Mouse (Mus musculus) lung, embryonic 15.5 days (tissue): Measurements from ENCODE around the gene Slc25a21. TPM values are rescaled to one million over a fixed set of nuclear protein-coding genes. Genes with fewer than 3 reads are reported as not detected.

Experiments
- ATAC-seq: fragments of 200-750 bp; cut with Nextera tagmentation; 2 replicates; pipeline ENCODE4 v1.8.0; 2017; ENCODE audit warnings: moderate number of reproducible peaks, borderline replicate concordance; ENCODE audit not compliant: low FRiP score, low TSS enrichment; ENCODE audit errors: extremely low read depth
- H3K27ac ChIP-seq: fragments of 300-500 bp; sonication (generic); 2 replicates; pipeline ENCODE4 v1.5.1; 2015; ENCODE audit warnings: moderate library complexity, mild to moderate bottlenecking, inconsistent platforms
- H3K27me3 ChIP-seq: fragments of 300-500 bp; sonication (generic); 2 replicates; pipeline ENCODE4 v1.6.1; 2015; ENCODE audit warnings: inconsistent platforms
- H3K36me3 ChIP-seq: fragments of 300-500 bp; sonication (generic); 2 replicates; pipeline ENCODE4 v1.6.1; 2015; ENCODE audit warnings: inconsistent platforms
- H3K4me1 ChIP-seq: fragments of 300-500 bp; sonication (generic); 2 replicates; pipeline ENCODE4 v1.6.1; 2015; ENCODE audit warnings: inconsistent platforms
- H3K4me2 ChIP-seq: fragments of 300-500 bp; sonication (generic); 2 replicates; pipeline ENCODE4 v1.6.1; 2015; ENCODE audit warnings: inconsistent platforms, mild to moderate bottlenecking, moderate library complexity
- H3K4me3 ChIP-seq: fragments of 300-500 bp; sonication (generic); 2 replicates; pipeline ENCODE4 v1.5.1; 2015; ENCODE audit warnings: mild to moderate bottlenecking, inconsistent platforms
- H3K9ac ChIP-seq: fragments of 300-500 bp; sonication (generic); 2 replicates; pipeline ENCODE4 v1.6.1; 2015; ENCODE audit warnings: inconsistent platforms
- H3K9me3 ChIP-seq: fragments of 300-500 bp; sonication (generic); 2 replicates; pipeline ENCODE4 v1.6.1; 2016; ENCODE audit warnings: inconsistent platforms
- WGBS: fragments of 180-500 bp; shearing (Covaris S2); methylation state at CpG from one replicate; pipeline ENCODE4 v1.1.7; 2015; 5-methylcytosine and 5-hydroxymethylcytosine counted together
- polyA plus RNA-seq: library from polyadenylated mRNA; unstranded; fragments of >200 nt; fragmentation: Nextera tagmentation; extraction: Ambion mirVana; gene quantifications from 2 replicates; pipeline ENCODE4 v1.2.1, GENCODE M21; 2015

The Slc25a21 gene
- polyA plus RNA-seq, 1 experiment from 2014 or later = 0.54 TPM

GRCm38 (mm10) chr12:56905222-56905621 lies 292.1 kb downstream of the Slc25a21 start:
- H3K27me3 ChIP-seq = no peaks in the 10 kb centered on the region
- no peak overlapping the region for H3K4me2 ChIP-seq
- no peaks in the 10 kb centered on the region for H3K36me3 ChIP-seq
- no peaks in the 10 kb centered on the region for H3K4me1 ChIP-seq
- 43% methylated on average over 7 of the region's 7 CpGs for WGBS
- no peak for ATAC-seq
- H3K9ac ChIP-seq = no peak overlapping the region
- H3K4me3 ChIP-seq = no peak overlapping the region
- no peak overlapping the region for H3K27ac ChIP-seq
- no peaks in the 10 kb centered on the region for H3K9me3 ChIP-seq

GRCm38 (mm10) chr12:56902774-56903456 lies 294.4 kb downstream of the Slc25a21 start:
- no peaks in the 10 kb centered on the region for H3K36me3 ChIP-seq
- no peak overlapping the region for H3K9ac ChIP-seq
- H3K4me1 ChIP-seq = no peaks in the 10 kb centered on the region
- no peak overlapping the region for H3K4me3 ChIP-seq
- no peak overlapping the region for H3K4me2 ChIP-seq
- no peaks in the 10 kb centered on the region for H3K9me3 ChIP-seq
- 60% methylated on average over 8 of the region's 8 CpGs for WGBS
- no peak for ATAC-seq
- no peaks in the 10 kb centered on the region for H3K27me3 ChIP-seq
- H3K27ac ChIP-seq = no peak overlapping the region

GRCm38 (mm10) chr12:56897976-56898375 lies 299.3 kb downstream of the Slc25a21 start:
- no peak overlapping the region for H3K4me2 ChIP-seq
- H3K4me1 ChIP-seq = no peaks in the 10 kb centered on the region
- H3K9me3 ChIP-seq = no peaks in the 10 kb centered on the region
- 75% methylated on average over 8 of the region's 8 CpGs for WGBS
- H3K4me3 ChIP-seq = no peak overlapping the region
- H3K27ac ChIP-seq = no peak overlapping the region
- H3K36me3 ChIP-seq = no peaks in the 10 kb centered on the region
- ATAC-seq = no peak
- no peaks in the 10 kb centered on the region for H3K27me3 ChIP-seq
- no peak overlapping the region for H3K9ac ChIP-seq

GRCm38 (mm10) chr12:56897221-56897937 lies 299.9 kb downstream of the Slc25a21 start:
- no peak overlapping the region for H3K27ac ChIP-seq
- H3K9ac ChIP-seq = no peak overlapping the region
- no peaks in the 10 kb centered on the region for H3K9me3 ChIP-seq
- H3K4me1 ChIP-seq = no peaks in the 10 kb centered on the region
- whole genome bisulfite sequencing = 73% methylated on average over 8 of the region's 8 CpGs
- no peaks in the 10 kb centered on the region for H3K27me3 ChIP-seq
- no peak for ATAC-seq
- H3K4me3 ChIP-seq = no peak overlapping the region
- H3K4me2 ChIP-seq = no peak overlapping the region
- H3K36me3 ChIP-seq = no peaks in the 10 kb centered on the region

- Histone ChIP-seq H3K9me3 (no peaks in the 10 kb centered on the region), H3K4me3 (no peak overlapping the region), H3K4me1 (no peaks in the 10 kb centered on the region), H3K9ac (no peak overlapping the region), H3K36me3 (no peaks in the 10 kb centered on the region), H3K27ac (no peak overlapping the region), H3K27me3 (no peaks in the 10 kb centered on the region), H3K4me2 (no peak overlapping the region)
- ATAC-seq = no peak
- 72% methylated on average over 5 of the region's 5 CpGs for WGBS
These were observed 302.3 kb downstream of the Slc25a21 start for GRCm38 (mm10) chr12:56894963-56895362.

- ATAC-seq = no peak
- WGBS = 53% methylated on average over 6 of the region's 6 CpGs
- Histone ChIP-seq H3K9ac (no peak overlapping the region), H3K27me3 (no peaks in the 10 kb centered on the region), H3K4me2 (no peak overlapping the region), H3K9me3 (no peaks in the 10 kb centered on the region), H3K4me1 (no peaks in the 10 kb centered on the region), H3K36me3 (no peaks in the 10 kb centered on the region), H3K27ac (no peak overlapping the region), H3K4me3 (no peak overlapping the region)
These were observed 306.2 kb downstream of the Slc25a21 start for GRCm38 (mm10) chr12:56890891-56891726.

GRCm38 (mm10) chr12:56877796-56878195 lies 319.5 kb downstream of the Slc25a21 start:
- H3K9ac ChIP-seq = no peak overlapping the region
- no peak overlapping the region for H3K27ac ChIP-seq
- no peak for ATAC-seq
- H3K36me3 ChIP-seq = no peaks in the 10 kb centered on the region
- H3K9me3 ChIP-seq = no peaks in the 10 kb centered on the region
- 61% methylated on average over 3 of the region's 3 CpGs for WGBS
- H3K4me1 ChIP-seq = no peaks in the 10 kb centered on the region
- H3K4me3 ChIP-seq = no peak overlapping the region
- H3K27me3 ChIP-seq = no peaks in the 10 kb centered on the region
- H3K4me2 ChIP-seq = no peak overlapping the region

- H3K4me2 ChIP-seq = no peak overlapping the region
- no peaks in the 10 kb centered on the region for H3K36me3 ChIP-seq
- H3K27me3 ChIP-seq = no peaks in the 10 kb centered on the region
- no peak overlapping the region for H3K27ac ChIP-seq
- 42% methylated on average over 7 of the region's 7 CpGs for WGBS
- no peak for ATAC-seq
- H3K9ac ChIP-seq = no peak overlapping the region
- H3K9me3 ChIP-seq = no peaks in the 10 kb centered on the region
- H3K4me1 ChIP-seq = no peaks in the 10 kb centered on the region
- no peak overlapping the region for H3K4me3 ChIP-seq
These were observed 320.7 kb downstream of the Slc25a21 start for GRCm38 (mm10) chr12:56876549-56876948.

- Histone ChIP-seq H3K36me3 (no peaks in the 10 kb centered on the region), H3K4me2 (no peak overlapping the region), H3K27ac (no peak overlapping the region), H3K27me3 (no peaks in the 10 kb centered on the region), H3K9ac (no peak overlapping the region), H3K9me3 (no peaks in the 10 kb centered on the region), H3K4me1 (no peaks in the 10 kb centered on the region), H3K4me3 (no peak overlapping the region)
- no peak for ATAC-seq
These were observed 324.1 kb downstream of the Slc25a21 start for GRCm38 (mm10) chr12:56873204-56873603.

- Histone ChIP-seq H3K4me3 (no peak overlapping the region), H3K27ac (no peak overlapping the region), H3K4me1 (no peaks in the 10 kb centered on the region), H3K9me3 (no peaks in the 10 kb centered on the region), H3K4me2 (no peak overlapping the region), H3K36me3 (no peaks in the 10 kb centered on the region), H3K9ac (no peak overlapping the region), H3K27me3 (no peaks in the 10 kb centered on the region)
- 64% methylated on average over 3 of the region's 3 CpGs for WGBS
- no peak for ATAC-seq
These were observed 326.7 kb downstream of the Slc25a21 start for GRCm38 (mm10) chr12:56870569-56870968.

- Histone ChIP-seq H3K4me3 (no peak overlapping the region), H3K27ac (no peak overlapping the region), H3K9me3 (no peaks in the 10 kb centered on the region), H3K27me3 (no peaks in the 10 kb centered on the region), H3K4me2 (no peak overlapping the region), H3K36me3 (no peaks in the 10 kb centered on the region), H3K9ac (no peak overlapping the region), H3K4me1 (no peaks in the 10 kb centered on the region)
- 80% methylated on average over 4 of the region's 4 CpGs for WGBS
- ATAC-seq = no peak
These were observed 333.3 kb downstream of the Slc25a21 start for GRCm38 (mm10) chr12:56863873-56864562.
